Mouse (Mus musculus) kidney, embryonic 14.5 days (tissue): Measurements from ENCODE around the gene Gm20489. TPM values are rescaled to one million over a fixed set of nuclear protein-coding genes. Genes with fewer than 3 reads are reported as not detected.

Experiments
- ATAC-seq: fragments of 200-750 bp; cut with Nextera tagmentation; 2 replicates; pipeline ENCODE4 v1.8.0; 2017; ENCODE audit warnings: moderate number of reproducible peaks, mild to moderate bottlenecking, moderate TSS enrichment, moderate library complexity; ENCODE audit not compliant: low FRiP score, low TSS enrichment
- H3K27ac ChIP-seq: fragments of 300-500 bp; sonication (generic); 2 replicates; pipeline ENCODE4 v1.5.1; 2014; ENCODE audit warnings: low read depth, mild to moderate bottlenecking, low read length, moderate library complexity, mixed read lengths
- H3K27me3 ChIP-seq: fragments of 300-500 bp; sonication (generic); 2 replicates; pipeline ENCODE4 v1.6.1; 2014; ENCODE audit warnings: mild to moderate bottlenecking, low read length; ENCODE audit not compliant: control insufficient read depth, insufficient read depth
- H3K36me3 ChIP-seq: fragments of 300-500 bp; sonication (generic); 2 replicates; pipeline ENCODE4 v1.6.1; 2014; ENCODE audit warnings: low read length, mixed read lengths; ENCODE audit not compliant: control insufficient read depth, insufficient read depth
- H3K4me1 ChIP-seq: fragments of 300-500 bp; sonication (generic); 2 replicates; pipeline ENCODE4 v1.6.1; 2014; ENCODE audit warnings: low read length, mixed read lengths; ENCODE audit not compliant: control insufficient read depth, insufficient read depth
- H3K4me2 ChIP-seq: fragments of 300-500 bp; sonication (generic); replicated peaks from 2 replicates; pipeline ENCODE4 v1.6.1; 2014; ENCODE audit warnings: low read depth, mild to moderate bottlenecking, low read length
- H3K4me3 ChIP-seq: fragments of 300-500 bp; sonication (generic); 2 replicates; pipeline ENCODE4 v1.5.1; 2014; ENCODE audit warnings: mild to moderate bottlenecking, low read length
- H3K9ac ChIP-seq: fragments of 300-500 bp; sonication (generic); 2 replicates; pipeline ENCODE4 v1.6.1; 2014; ENCODE audit warnings: low read depth, mild to moderate bottlenecking, low read length, moderate library complexity
- H3K9me3 ChIP-seq: fragments of 300-500 bp; sonication (generic); 2 replicates; pipeline ENCODE4 v1.6.1; 2016; ENCODE audit warnings: low read length; ENCODE audit not compliant: control insufficient read depth
- WGBS: fragments of 180-500 bp; shearing (Covaris S2); extraction: QIAGEN DNeasy Blood & Tissue Kit; methylation state at CpG from one replicate; pipeline ENCODE4 v1.1.7; 2014; 5-methylcytosine and 5-hydroxymethylcytosine counted together
- polyA plus RNA-seq: library from polyadenylated mRNA; unstranded; fragments of >200 nt; fragmentation: Nextera tagmentation; extraction: Ambion mirVana; gene quantifications from 2 replicates; pipeline ENCODE4 v1.2.1, GENCODE M21; 2014

Gm20489 gene
- polyA plus RNA-seq, 1 experiment from 2014 or later: not detected

- Histone ChIP-seq H3K27ac (peak overlapping the region; percentile 59), H3K27me3 (no peaks in the 10 kb centered on the region; the same call in 1 of the 2 replicates), H3K4me2 (peak overlapping the region; percentile 44; the same call in 1 of the 2 replicates), H3K4me1 (no peaks in the 10 kb centered on the region), H3K9ac (peak overlapping the region; percentile 62; the same call in 1 of the 2 replicates), H3K36me3 (peaks cover 11% of the 10 kb centered on the region; the same call in 1 of the 2 replicates), H3K4me3 (peak overlapping the region; percentile 51; the same call in 1 of the 2 replicates), H3K9me3 (no peaks in the 10 kb centered on the region)
- WGBS: 34% methylated on average over 6 of the region's 6 CpGs
- no peak for ATAC-seq
Observed at GRCm38 (mm10) chrX:101273410-101273809, 4.6 kb upstream of the Gm20489 start.

DNA sequence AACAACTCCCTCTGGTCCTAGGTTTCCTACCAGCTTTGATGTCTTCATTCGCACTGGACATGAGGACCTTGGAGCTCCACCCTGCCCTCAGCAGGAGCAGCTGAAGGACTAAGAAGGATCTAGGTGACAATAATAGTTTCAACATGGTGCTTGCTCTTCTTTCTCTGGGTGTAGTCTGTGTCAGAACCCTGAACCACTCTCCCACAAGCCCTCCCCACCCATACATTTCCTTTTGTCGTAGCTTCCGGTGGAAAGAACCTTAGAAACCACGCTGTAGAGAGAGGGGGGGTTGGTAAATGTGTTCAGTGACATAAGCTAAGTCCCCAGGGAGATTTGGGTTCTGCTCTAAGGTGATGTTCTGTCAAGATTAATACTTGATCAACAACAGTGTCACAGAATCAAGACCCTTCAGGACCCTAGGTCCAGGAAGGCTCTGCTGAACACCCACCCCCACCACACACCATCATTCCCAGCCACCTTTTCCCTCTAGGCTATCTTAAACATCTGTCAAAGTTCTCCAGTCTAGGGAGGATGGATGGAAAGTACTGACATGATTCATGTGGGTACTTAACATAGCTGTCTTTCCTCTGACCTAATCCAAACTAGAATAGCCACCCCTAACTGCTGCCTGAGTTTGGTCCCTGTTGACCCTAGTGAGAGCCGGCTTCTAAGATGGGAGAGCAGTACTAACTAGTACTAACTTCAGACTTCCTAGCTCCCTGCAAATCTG lies 633 bp downstream of the Gm20489 start, which contains the start of gene Il2rg:
Il2rg (minus strand) TSS at position 231 of the 730 bp plus-strand sequence.
- Histone ChIP-seq H3K36me3 (no peaks in the 10 kb centered on the region), H3K9ac (no peak within 1 kb of the TSS), H3K27ac (no peak within 1 kb of the TSS), H3K4me2 (no peak within 1 kb of the TSS), H3K27me3 (no peaks in the 10 kb centered on the region; the same call in 1 of the 2 replicates), H3K4me1 (0 out of 2 replicates have a peak, but pooled peaks cover 7% of the 10 kb centered on the region), H3K4me3 (no peak within 1 kb of the TSS), H3K9me3 (no peaks in the 10 kb centered on the region)
- WGBS: 50% methylated on average over 5 of the region's 5 CpGs
- no peak for ATAC-seq

GRCm38 (mm10) chrX:101266631-101267030 lies 2.2 kb downstream of the Gm20489 start:
- H3K27ac ChIP-seq: no peak overlapping the region
- H3K4me1 ChIP-seq: 0 out of 2 replicates have a peak, but pooled peaks cover 7% of the 10 kb centered on the region
- H3K9ac ChIP-seq: no peak overlapping the region
- WGBS: 95% methylated on average over 6 of the region's 6 CpGs
- no peak for ATAC-seq
- H3K4me3 ChIP-seq: no peak overlapping the region
- no peak overlapping the region for H3K4me2 ChIP-seq
- H3K36me3 ChIP-seq: no peaks in the 10 kb centered on the region
- no peaks in the 10 kb centered on the region for H3K9me3 ChIP-seq
- H3K27me3 ChIP-seq: no peaks in the 10 kb centered on the region; the same call in 1 of the 2 replicates

DNA sequence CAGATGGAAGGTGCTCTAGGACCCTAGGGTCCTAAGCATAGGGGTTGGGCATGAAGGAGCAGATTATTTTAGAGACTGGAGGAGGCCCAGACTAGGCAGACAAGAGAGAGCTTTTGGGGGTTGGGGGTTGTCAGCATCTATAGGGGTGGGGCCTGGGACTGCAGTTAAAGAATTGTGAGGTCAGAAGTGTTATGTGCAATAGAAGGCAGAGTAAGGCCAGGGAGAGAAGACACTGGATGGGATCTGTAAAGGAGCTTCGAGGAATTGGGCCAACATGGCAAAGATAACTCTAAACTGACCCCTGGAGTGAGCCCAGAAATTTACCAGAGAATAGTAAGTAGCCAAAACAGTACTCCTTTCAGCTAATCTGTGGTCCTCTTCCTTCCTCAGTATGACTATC lies 4.9 kb downstream of the Gm20489 start, which contains the start of gene Gm614:
Gm614 (minus strand) TSS at position 101 of the 400 bp plus-strand sequence.
- WGBS: 85% methylated on average over 1 of the region's 1 CpGs
- H3K27me3 ChIP-seq: no peaks in the 10 kb centered on the region; the same call in 1 of the 2 replicates
- no peak within 1 kb of the TSS for H3K27ac ChIP-seq

DNA sequence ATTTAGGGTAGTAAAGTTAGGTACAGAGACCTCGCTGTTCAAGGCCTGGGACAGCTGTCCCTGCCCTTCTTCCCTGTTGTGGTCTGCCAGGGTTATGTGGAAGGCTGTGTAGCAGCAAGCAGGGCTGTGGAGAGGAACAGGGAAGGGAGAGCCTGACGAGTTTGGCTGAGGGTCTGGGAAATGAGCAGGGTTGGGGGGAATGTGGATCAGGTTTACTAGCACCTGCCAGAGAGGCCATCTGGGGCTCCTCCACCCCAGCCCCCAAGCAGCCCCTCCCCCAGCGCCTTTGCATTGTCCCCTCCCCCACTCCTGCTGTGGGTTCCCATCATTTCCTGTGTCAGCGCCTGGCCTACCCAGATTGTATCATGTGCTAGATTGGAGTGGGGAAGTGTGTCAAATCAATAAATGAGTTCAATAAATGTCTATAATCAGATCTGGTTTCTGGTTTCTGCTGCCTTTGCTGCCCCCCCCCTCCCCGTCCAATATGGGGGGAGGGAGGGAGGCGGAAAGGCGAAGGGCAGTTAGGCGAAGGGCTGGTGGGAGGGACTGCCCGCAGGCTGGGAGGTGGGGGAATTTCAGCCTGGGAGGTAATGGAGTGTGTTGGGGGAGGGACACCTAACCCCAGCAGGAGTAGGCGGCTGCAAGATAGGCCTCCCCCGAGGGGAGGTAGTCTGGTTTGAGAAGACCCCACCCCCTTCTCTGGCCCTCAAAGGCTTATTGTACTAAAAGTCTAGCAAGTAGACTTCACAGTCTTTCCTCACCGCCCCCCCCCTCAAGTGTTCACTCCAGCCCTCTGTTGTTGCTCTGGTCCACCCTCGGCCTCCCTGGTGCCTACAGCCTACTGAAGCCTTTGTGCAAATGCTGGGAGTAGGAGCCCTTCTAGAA lies 8.1 kb downstream of the Gm20489 start:
- peak; percentile 87 for ATAC-seq
- Histone ChIP-seq H3K9ac (0 out of 2 replicates have a peak overlapping the region, but pooled peaks have one; percentile 23), H3K27ac (peak overlapping the region; percentile 84), H3K27me3 (no peaks in the 10 kb centered on the region), H3K4me3 (no peak overlapping the region), H3K4me2 (no peak overlapping the region; the same call in 1 of the 2 replicates), H3K4me1 (peaks cover 11% of the 10 kb centered on the region; the same call in 1 of the 2 replicates), H3K9me3 (no peaks in the 10 kb centered on the region), H3K36me3 (peaks cover 5% of the 10 kb centered on the region; the same call in 1 of the 2 replicates)
- 33% methylated on average over 11 of the region's 13 CpGs for WGBS

More for the DNA sequence above, 4.9 kb downstream of the Gm20489 start, which contains the start of gene Gm614:
- peaks cover 11% of the 10 kb centered on the region; the same call in 1 of the 2 replicates for H3K4me1 ChIP-seq
- no peaks in the 10 kb centered on the region for H3K36me3 ChIP-seq
- no peak for ATAC-seq
- H3K4me3 ChIP-seq: no peak within 1 kb of the TSS
- no peak within 1 kb of the TSS for H3K9ac ChIP-seq
- no peak within 1 kb of the TSS for H3K4me2 ChIP-seq
- H3K9me3 ChIP-seq: no peaks in the 10 kb centered on the region

- peaks cover 5% of the 10 kb centered on the region; the same call in 1 of the 2 replicates for H3K36me3 ChIP-seq
- WGBS: 81% methylated on average over 13 of the region's 13 CpGs
- H3K4me1 ChIP-seq: peaks cover 4% of the 10 kb centered on the region; the same call in 1 of the 2 replicates
- H3K9ac ChIP-seq: no peak overlapping the region
- no peaks in the 10 kb centered on the region for H3K27me3 ChIP-seq
- H3K4me3 ChIP-seq: peak overlapping the region; percentile 53; the same call in 1 of the 2 replicates
- ATAC-seq: no peak
- H3K4me2 ChIP-seq: peak overlapping the region; percentile 60
- no peaks in the 10 kb centered on the region; the same call in 1 of the 2 replicates for H3K9me3 ChIP-seq
- no peak overlapping the region for H3K27ac ChIP-seq
Observed at GRCm38 (mm10) chrX:101256603-101257002, 12.2 kb downstream of the Gm20489 start.

GRCm38 (mm10) chrX:101254740-101255139 lies 14.1 kb downstream of the Gm20489 start:
- no peaks in the 10 kb centered on the region for H3K27me3 ChIP-seq
- no peak; the same call in 1 of the 2 replicates for ATAC-seq
- peak overlapping the region; percentile 70 for H3K9ac ChIP-seq
- peak overlapping the region; percentile 60 for H3K4me2 ChIP-seq
- H3K9me3 ChIP-seq: no peaks in the 10 kb centered on the region; the same call in 1 of the 2 replicates
- WGBS: 15% methylated on average over 26 of the region's 26 CpGs
- H3K27ac ChIP-seq: no peak overlapping the region
- peak overlapping the region; percentile 53 for H3K4me3 ChIP-seq
- H3K4me1 ChIP-seq: no peaks in the 10 kb centered on the region
- peaks cover 5% of the 10 kb centered on the region; the same call in 1 of the 2 replicates for H3K36me3 ChIP-seq

- H3K4me1 ChIP-seq: no peaks in the 10 kb centered on the region
- H3K4me3 ChIP-seq: peak within 1 kb of the TSS; percentile 53
- peaks cover 5% of the 10 kb centered on the region; the same call in 1 of the 2 replicates for H3K36me3 ChIP-seq
- no peaks in the 10 kb centered on the region; the same call in 1 of the 2 replicates for H3K9me3 ChIP-seq
- no peaks in the 10 kb centered on the region for H3K27me3 ChIP-seq
- H3K9ac ChIP-seq: peak within 1 kb of the TSS; percentile 70
- H3K27ac ChIP-seq: peak within 1 kb of the TSS; percentile 42; the same call in 1 of the 2 replicates
- peak within 1 kb of the TSS; percentile 60 for H3K4me2 ChIP-seq
- peak; percentile 90 for ATAC-seq
- WGBS: 26% methylated on average over 47 of the region's 47 CpGs
Observed at GRCm38 (mm10) chrX:101253952-101254729, 14.7 kb downstream of the Gm20489 start, which contains the start of gene Foxo4. Foxo4 (plus strand) TSS chrX:101254528.
